Mouse (Mus musculus) brain, embryonic 14.5 days (tissue): Measurements from ENCODE around the gene Hmox1.

Source experiments
- CTCF ChIP-seq: fragments of 200-500 bp; IDR thresholded peaks from 2 replicates; pipeline ENCODE4 v1.5.1; 2012; ENCODE audit warnings: inconsistent platforms, mild to moderate bottlenecking, moderate library complexity, borderline replicate concordance; ENCODE audit not compliant: insufficient read depth, insufficient read length; ENCODE audit errors: extremely low read depth
- POLR2A ChIP-seq: fragments of 200-500 bp; IDR thresholded peaks from 2 replicates; pipeline ENCODE4 v1.6.1; 2012; ENCODE audit warnings: mild to moderate bottlenecking, inconsistent platforms, borderline replicate concordance; ENCODE audit not compliant: poor library complexity, insufficient read depth, insufficient read length, severe bottlenecking; ENCODE audit errors: extremely low read depth

DNA sequence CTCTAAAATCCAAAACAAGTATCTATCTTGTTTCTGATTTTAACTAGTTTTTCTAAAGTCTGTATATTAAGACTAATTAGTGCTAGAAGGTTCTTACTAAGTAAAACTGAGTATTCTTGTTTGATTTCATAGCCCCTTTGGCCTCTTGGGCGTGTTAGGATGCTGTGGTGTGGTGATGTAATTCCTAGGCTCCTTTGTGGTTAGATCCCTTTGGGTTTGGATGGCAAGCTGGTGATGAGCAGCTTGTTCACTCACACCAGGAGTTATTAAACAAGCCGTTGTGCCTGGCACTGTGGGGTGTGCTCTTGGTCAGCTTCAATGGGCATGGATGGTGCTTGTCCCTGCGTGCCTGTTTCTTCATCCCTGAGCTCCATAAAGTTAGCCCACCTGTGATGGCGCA is 40.1 kb upstream of the Hmox1 start:
- TF ChIP-seq CTCF (no peak), POLR2A (no peak)
